Mouse (Mus musculus): ENCODE results near the gene Ccdc184. TPM values are rescaled to one million over a fixed set of nuclear protein-coding genes. Genes with fewer than 3 reads are reported as not detected.
A peak's percentile ranks its signal among the peaks of the same experiment; 100 is the strongest.

Ccdc184 gene
- total and polyA plus RNA-seq, 3 experiments = 0.52 TPM; not detected in 2

GRCm38 (mm10) chr15:98155272-98155671, 11.7 kb upstream of the Ccdc184 start:
- Histone ChIP-seq H3K36me3 (ENCODE audit: control insufficient read depth in 1 of 2, insufficient read depth in 2 of 2, low read length in 2 of 2) (peaks cover 0 to 2% of the 10 kb centered on the region in 2 experiments; a peak in 1 of 4 replicates), H3K4me1 (ENCODE audit: control insufficient read depth in 1 of 2, insufficient read depth in 2 of 2, low read length in 2 of 2) (0 out of 4 replicates have a peak, but pooled peaks cover 0 to 2% of the 10 kb centered on the region in 2 experiments), H3K9me3 (replicated peaks; ENCODE audit: insufficient read depth, low read length) (no peaks in the 10 kb centered on the region), H3K27me3 (ENCODE audit: control insufficient read depth in 1 of 2, insufficient read depth in 2 of 2, low read length in 2 of 2) (peaks cover 2 to 10% of the 10 kb centered on the region in 2 experiments), H3K9ac (ENCODE audit: control insufficient read depth, low read depth, low read length, poor library complexity, severe bottlenecking) (no peak overlapping the region), H3K4me3 (ENCODE audit: control insufficient read depth in 1 of 2, insufficient read depth in 1 of 2, low read depth in 2 of 2, low read length in 2 of 2) (no peak overlapping the region), H3K79me2 (ENCODE audit: control insufficient read depth, insufficient read depth, low read length, poor library complexity) (no peaks in the 10 kb centered on the region), H3K27ac (ENCODE audit: control insufficient read depth, low read depth, low read length) (no peak overlapping the region)
- peak; percentile 55; the same call in 1 of the 2 replicates for TF ChIP-seq ZKSCAN1 (IDR thresholded peaks at IDR 0.05; ENCODE audit: low read depth, low read length)
- TF ChIP-seq GABPA (IDR thresholded peaks at IDR 0.05; ENCODE audit: low read depth, low read length) = no peak
- no peak for TF ChIP-seq TBP (IDR thresholded peaks at IDR 0.05; ENCODE audit: low read depth, low read length)
- DNase-seq (ENCODE audit: low read depth, low spot score) = no peak

DNA sequence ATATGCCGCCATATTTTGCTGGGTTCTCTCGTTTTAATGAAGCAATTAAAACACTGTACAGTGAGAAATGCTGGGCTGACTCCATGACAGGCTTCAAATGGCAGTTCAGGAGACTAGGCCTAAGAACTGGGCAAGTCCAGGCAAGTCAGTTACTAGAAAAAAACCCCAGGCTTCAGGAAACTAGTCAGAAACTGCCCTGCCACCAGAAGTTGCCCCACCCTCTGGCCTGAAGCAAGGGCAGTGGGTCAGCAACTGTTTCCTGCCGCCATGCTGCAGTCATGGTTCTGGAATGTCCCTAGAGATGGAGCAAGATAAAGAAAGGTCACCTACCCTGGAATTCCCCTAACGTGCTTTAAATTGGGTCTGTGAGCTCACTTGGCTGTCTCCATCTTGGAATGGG, 11.0 kb upstream of the Ccdc184 start:
- H3K79me2 ChIP-seq (ENCODE audit: control insufficient read depth, insufficient read depth, low read length, poor library complexity) = no peaks in the 10 kb centered on the region
- H3K9ac ChIP-seq (ENCODE audit: control insufficient read depth, low read depth, low read length, poor library complexity, severe bottlenecking) = no peak overlapping the region
- no peak for TF ChIP-seq MXI1 (IDR thresholded peaks at IDR 0.05; ENCODE audit: low read depth, low read length)

DNA sequence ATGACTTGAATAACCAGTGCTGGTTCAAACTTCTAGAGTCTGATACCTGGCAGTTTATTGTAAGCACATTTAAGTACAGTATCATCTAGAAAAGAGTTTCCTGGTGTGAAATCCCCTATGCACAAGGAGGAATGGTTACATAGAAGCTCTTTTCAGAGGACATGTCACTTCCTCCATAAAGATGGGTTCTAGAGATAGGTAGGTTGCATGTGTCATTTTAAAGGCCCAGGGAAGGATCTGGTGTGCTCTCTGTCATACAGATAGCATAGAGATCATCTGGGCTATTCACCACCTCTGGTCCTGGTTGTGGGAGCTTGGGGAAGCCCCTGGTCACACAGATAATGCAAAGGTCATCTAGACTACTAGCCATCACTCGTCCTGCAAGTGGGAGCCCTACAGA, 9.7 kb upstream of the Ccdc184 start:
- no peak overlapping the region for H3K4me3 ChIP-seq (ENCODE audit: control insufficient read depth in 1 of 2, insufficient read depth in 1 of 2, low read depth in 2 of 2, low read length in 2 of 2)
- no peak overlapping the region for H3K9ac ChIP-seq (ENCODE audit: control insufficient read depth, low read depth, low read length, poor library complexity, severe bottlenecking)
- no peaks in the 10 kb centered on the region for H3K9me3 ChIP-seq (replicated peaks; ENCODE audit: insufficient read depth, low read length)
- peaks cover 7 to 12% of the 10 kb centered on the region in 2 experiments for H3K27me3 ChIP-seq (ENCODE audit: control insufficient read depth in 1 of 2, insufficient read depth in 2 of 2, low read length in 2 of 2)
- no peak overlapping the region for H3K27ac ChIP-seq (ENCODE audit: control insufficient read depth, low read depth, low read length)
- no peaks in the 10 kb centered on the region for H3K79me2 ChIP-seq (ENCODE audit: control insufficient read depth, insufficient read depth, low read length, poor library complexity)
- H3K36me3 ChIP-seq (ENCODE audit: control insufficient read depth in 1 of 2, insufficient read depth in 2 of 2, low read length in 2 of 2) = peaks cover 0 to 2% of the 10 kb centered on the region in 2 experiments; a peak in 1 of 4 replicates
- TF ChIP-seq ZMIZ1 (IDR thresholded peaks at IDR 0.05; ENCODE audit: low read depth, low read length) = no peak
- TF ChIP-seq GATA1 (IDR thresholded peaks at IDR 0.05; ENCODE audit: low read depth, low read length) = peak; percentile 62
- DNase-seq (ENCODE audit: low read depth, low spot score) = peak; percentile 34
- 0 out of 4 replicates have a peak, but pooled peaks cover 0 to 2% of the 10 kb centered on the region in 2 experiments for H3K4me1 ChIP-seq (ENCODE audit: control insufficient read depth in 1 of 2, insufficient read depth in 2 of 2, low read length in 2 of 2)

More for the DNA sequence above, 11.0 kb upstream of the Ccdc184 start:
- Histone ChIP-seq H3K27me3 (ENCODE audit: control insufficient read depth in 1 of 2, insufficient read depth in 2 of 2, low read length in 2 of 2) (peaks cover 3 to 10% of the 10 kb centered on the region in 2 experiments), H3K4me1 (ENCODE audit: control insufficient read depth in 1 of 2, insufficient read depth in 2 of 2, low read length in 2 of 2) (0 out of 4 replicates have a peak, but pooled peaks cover 0 to 2% of the 10 kb centered on the region in 2 experiments), H3K9me3 (replicated peaks; ENCODE audit: insufficient read depth, low read length) (no peaks in the 10 kb centered on the region), H3K4me3 (ENCODE audit: control insufficient read depth in 1 of 2, insufficient read depth in 1 of 2, low read depth in 2 of 2, low read length in 2 of 2) (no peak overlapping the region), H3K27ac (ENCODE audit: control insufficient read depth, low read depth, low read length) (no peak overlapping the region), H3K36me3 (ENCODE audit: control insufficient read depth in 1 of 2, insufficient read depth in 2 of 2, low read length in 2 of 2) (peaks cover 0 to 2% of the 10 kb centered on the region in 2 experiments; a peak in 1 of 4 replicates)
- no peak for DNase-seq (ENCODE audit: low read depth, low spot score)

- Histone ChIP-seq H3K9ac (ENCODE audit: control insufficient read depth, low read depth, low read length, poor library complexity, severe bottlenecking) (no peak overlapping the region), H3K4me1 (ENCODE audit: control insufficient read depth in 1 of 2, insufficient read depth in 2 of 2, low read length in 2 of 2) (no peaks in the 10 kb centered on the region), H3K9me3 (replicated peaks; ENCODE audit: insufficient read depth, low read length) (no peaks in the 10 kb centered on the region), H3K27me3 (ENCODE audit: control insufficient read depth in 1 of 2, insufficient read depth in 2 of 2, low read length in 2 of 2) (peaks cover 9 to 34% of the 10 kb centered on the region in 2 experiments), H3K4me3 (ENCODE audit: control insufficient read depth in 1 of 2, insufficient read depth in 1 of 2, low read depth in 2 of 2, low read length in 2 of 2) (no peak overlapping the region), H3K27ac (ENCODE audit: control insufficient read depth, low read depth, low read length) (no peak overlapping the region), H3K36me3 (ENCODE audit: control insufficient read depth in 1 of 2, insufficient read depth in 2 of 2, low read length in 2 of 2) (peaks cover 0 to 2% of the 10 kb centered on the region in 2 experiments; a peak in 1 of 4 replicates), H3K79me2 (ENCODE audit: control insufficient read depth, insufficient read depth, low read length, poor library complexity) (no peaks in the 10 kb centered on the region)
- DNase-seq (ENCODE audit: low read depth, low spot score) = no peak
- TF ChIP-seq POLR2AphosphoS2 (IDR thresholded peaks at IDR 0.05; ENCODE audit: low read length) = no peak
- TF ChIP-seq SMC3 (IDR thresholded peaks at IDR 0.05; ENCODE audit: low read depth, low read length) = no peak
- no peak for TF ChIP-seq JUND (IDR thresholded peaks at IDR 0.05; ENCODE audit: low read depth, low read length)
- TF ChIP-seq MEF2A (IDR thresholded peaks at IDR 0.05; ENCODE audit: extremely low read depth, insufficient replicate concordance, low read depth, low read length, poor library complexity, severe bottlenecking) = no peak
- no peak for TF ChIP-seq USF2 (IDR thresholded peaks at IDR 0.05; ENCODE audit: borderline replicate concordance in 1 of 2, insufficient read depth in 1 of 2, low read depth in 1 of 2, low read length in 2 of 2)
- no peak for TF ChIP-seq ELF1 (IDR thresholded peaks at IDR 0.05; ENCODE audit: low read depth, low read length)
- TF ChIP-seq ZKSCAN1 (IDR thresholded peaks at IDR 0.05; ENCODE audit: low read depth, low read length) = no peak
- no peak for TF ChIP-seq CTCF (IDR thresholded peaks at IDR 0.05 in 2 of 3, conservative IDR thresholded peaks at IDR 0.05 in 1 of 3; ENCODE audit: control insufficient read depth in 1 of 3, insufficient read depth in 1 of 3, low read depth in 2 of 3, low read length in 3 of 3, poor library complexity in 1 of 3, severe bottlenecking in 1 of 3)
- no peak for TF ChIP-seq MAX (IDR thresholded peaks at IDR 0.05; ENCODE audit: low read length)
- no peak for TF ChIP-seq RCOR1 (IDR thresholded peaks at IDR 0.05; ENCODE audit: low read depth, low read length)
- no peak for TF ChIP-seq ZC3H11A (IDR thresholded peaks at IDR 0.05; ENCODE audit: low read depth, low read length)
- TF ChIP-seq EP300 (IDR thresholded peaks at IDR 0.05; ENCODE audit: low read depth in 1 of 2, low read length in 2 of 2) = no peak
- no peak for TF ChIP-seq NRF1 (IDR thresholded peaks at IDR 0.05; ENCODE audit: insufficient read depth, low read depth, low read length, poor library complexity, severe bottlenecking)
These were observed 5.7 kb upstream of the Ccdc184 start for GRCm38 (mm10) chr15:98161026-98161805.

Data from MEL (cell line).